Mouse (Mus musculus) thymus, postnatal 0 days (tissue): ENCODE results near the gene Actr3b. TPM values are rescaled to one million over a fixed set of nuclear protein-coding genes. Genes with fewer than 3 reads are reported as not detected.

Experiments
- DNase-seq: peaks from one replicate; pipeline ENCODE4 v3.0.0-alpha.2; 2015; ENCODE audit warnings: low spot score
- polyA plus RNA-seq: library from polyadenylated mRNA; unstranded; fragments of >200 nt; fragmentation: Nextera tagmentation; extraction: Ambion mirVana; gene quantifications from 2 replicates; pipeline ENCODE4 v1.2.1, GENCODE M21; 2015

Gene Actr3b
- polyA plus RNA-seq, 1 experiment from 2014 or later, result 1.3 TPM

DNA sequence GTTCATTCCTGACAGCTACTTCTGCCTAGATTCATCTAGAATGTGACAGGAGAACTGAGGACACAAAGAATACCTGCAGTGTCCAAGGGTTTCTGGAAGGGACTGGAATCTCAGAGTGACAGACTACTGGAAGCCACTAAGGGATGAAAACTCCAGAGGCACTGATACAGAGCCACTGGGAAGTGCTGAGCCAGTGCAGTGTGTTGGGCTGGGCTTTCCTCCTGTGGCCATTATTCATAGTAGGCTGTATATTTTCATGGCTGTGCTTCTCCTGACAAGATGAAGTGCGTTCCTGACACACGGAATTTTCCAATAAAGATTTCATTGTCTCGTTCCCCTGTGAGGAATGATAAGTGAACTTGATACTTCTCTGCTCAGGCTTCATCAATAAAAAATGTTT, 126.9 kb downstream of the Actr3b start:
- DNase-seq, result no peak

DNA sequence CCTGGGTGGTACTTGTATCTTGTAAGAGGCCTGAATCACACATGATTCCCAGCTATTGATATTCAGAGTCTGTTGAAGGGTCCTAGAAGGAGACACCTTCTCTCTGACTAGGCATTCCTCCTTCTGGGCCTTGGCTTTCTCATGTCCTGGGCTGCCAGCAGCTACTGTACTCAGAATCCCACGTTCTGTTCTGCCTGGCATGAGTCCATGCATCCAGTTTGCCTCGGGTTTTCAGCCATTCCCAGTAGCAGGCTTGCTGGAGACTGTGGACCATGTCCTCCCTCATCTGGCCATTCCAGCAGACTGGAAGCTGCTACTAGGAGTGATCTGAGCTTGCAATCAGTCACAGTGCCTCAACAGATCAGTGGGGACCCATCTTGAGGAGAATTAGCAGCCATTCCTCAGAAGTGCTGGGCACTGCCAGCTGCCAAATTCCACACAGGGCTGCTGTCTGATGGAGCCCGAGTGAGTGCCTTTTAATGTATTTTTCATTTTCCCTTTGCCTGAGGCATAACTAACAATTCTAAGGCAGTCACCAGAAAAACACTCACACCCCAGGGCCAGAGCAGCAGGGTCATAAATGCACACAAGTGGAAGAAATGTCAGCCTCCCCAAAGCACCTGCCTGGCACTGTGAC, 130.1 kb downstream of the Actr3b start:
- DNase-seq, result no peak

DNA sequence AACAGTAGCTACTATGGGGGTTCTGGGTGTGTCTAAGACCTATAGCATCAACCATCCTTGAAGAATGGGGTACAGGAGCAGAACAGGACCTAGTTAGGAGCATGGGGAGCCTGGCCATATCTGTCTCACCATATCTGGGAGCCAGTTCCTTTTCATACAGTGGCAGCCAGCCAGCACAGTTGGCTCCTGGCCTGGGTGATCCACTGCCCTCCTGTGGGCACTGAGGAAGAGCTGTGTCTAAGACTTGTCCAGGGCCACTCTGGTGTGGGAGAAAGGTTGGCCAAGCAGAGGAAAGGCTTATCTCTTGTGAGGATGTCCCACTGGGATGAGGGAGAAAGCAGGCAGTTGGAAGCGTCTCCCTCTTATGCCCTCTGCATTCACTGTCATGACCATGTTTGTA, 131.5 kb downstream of the Actr3b start:
- DNase-seq, result no peak

Other genes starting within 250 kb of the Actr3b start
- 0.10 and 0.22 TPM in 2 replicates for gene Cct8l1, start 243.9 kb upstream of the Actr3b start, polyA plus RNA-seq
- 5.1 and 5.6 TPM in 2 replicates for gene Xrcc2, start 54.2 kb upstream of the Actr3b start, polyA plus RNA-seq
- not detected in 2 replicates for gene Gm21663, start 182.4 kb downstream of the Actr3b start, polyA plus RNA-seq
- not detected in 2 replicates for gene Gm21671, start 194.4 kb downstream of the Actr3b start, polyA plus RNA-seq
- gene Gm21680, start 212.7 kb downstream of the Actr3b start, polyA plus RNA-seq, result not detected in 2 replicates
- 0.10 TPM in 1 of 2 replicates, not detected in the other for gene Gm21698, start 228.7 kb downstream of the Actr3b start, polyA plus RNA-seq
- 0.09 TPM in 1 of 2 replicates, not detected in the other for gene Gm1979, start 244.8 kb downstream of the Actr3b start, polyA plus RNA-seq